Mouse (Mus musculus) kidney, postnatal 25 days (tissue): ENCODE data around the gene Dppa3.
"Not testable (repeated sequence)": the region's sequence is repeated elsewhere in the genome, so short reads cannot be mapped to it uniquely, and the experiment has no call there.

Experiments
- DNase-seq, 2 experiments: peaks; one replicate each; pipeline ENCODE4 v3.0.0; 2021; ENCODE audit warnings: mixed read lengths in 2 of 2

Gene Dppa3

GRCm38 (mm10) chr6:122612426-122612825 lies 13.8 kb upstream of the Dppa3 start:
- no peak for DNase-seq

- peak in 1 of 2 experiments; percentile 53 for DNase-seq
These were observed 12.2 kb upstream of the Dppa3 start for GRCm38 (mm10) chr6:122614047-122614446.

- DNase-seq, result no peak
These were observed 10.2 kb upstream of the Dppa3 start for GRCm38 (mm10) chr6:122616022-122616421.

- no peak for DNase-seq
These were observed 5.1 kb upstream of the Dppa3 start for GRCm38 (mm10) chr6:122621066-122621465.

GRCm38 (mm10) chr6:122624480-122624879 lies 1.7 kb upstream of the Dppa3 start:
- no peak for DNase-seq

- peak; percentile 84 to 86 for DNase-seq
These were observed 1.1 kb upstream of the Dppa3 start for GRCm38 (mm10) chr6:122625156-122625555.

GRCm38 (mm10) chr6:122627469-122628108 lies 1.4 kb downstream of the Dppa3 start:
- no peak for DNase-seq

- peak in 1 of 2 experiments; percentile 45 for DNase-seq
These were observed 7.2 kb downstream of the Dppa3 start for GRCm38 (mm10) chr6:122633411-122633810.

- no peak for DNase-seq
These were observed 9.1 kb downstream of the Dppa3 start for GRCm38 (mm10) chr6:122635315-122635714.

GRCm38 (mm10) chr6:122636666-122637065 lies 10.5 kb downstream of the Dppa3 start:
- DNase-seq, result peak; percentile 52 to 62

GRCm38 (mm10) chr6:122637566-122637965 lies 11.4 kb downstream of the Dppa3 start:
- DNase-seq, result peak in 1 of 2 experiments; percentile 57

- not testable (repeated sequence) for DNase-seq
These were observed 18.0 kb downstream of the Dppa3 start for GRCm38 (mm10) chr6:122644196-122644595.

GRCm38 (mm10) chr6:122649903-122650302 lies 23.7 kb downstream of the Dppa3 start:
- no peak for DNase-seq

- DNase-seq, result no peak
These were observed 24.3 kb downstream of the Dppa3 start for GRCm38 (mm10) chr6:122650398-122650980.

GRCm38 (mm10) chr6:122654301-122654700 lies 28.1 kb downstream of the Dppa3 start:
- DNase-seq, result no peak

- no peak for DNase-seq
These were observed 31.4 kb downstream of the Dppa3 start for GRCm38 (mm10) chr6:122657630-122658029.

GRCm38 (mm10) chr6:122659567-122659966 lies 33.4 kb downstream of the Dppa3 start:
- DNase-seq, result peak in 1 of 2 experiments; percentile 40

GRCm38 (mm10) chr6:122660601-122661379 lies 34.6 kb downstream of the Dppa3 start:
- DNase-seq, result peak in 1 of 2 experiments; percentile 50

- DNase-seq, result peak; percentile 87 to 89
These were observed 36.5 kb downstream of the Dppa3 start for GRCm38 (mm10) chr6:122662551-122663264.

GRCm38 (mm10) chr6:122663596-122664206 lies 37.5 kb downstream of the Dppa3 start:
- DNase-seq, result peak; percentile 24 to 51

GRCm38 (mm10) chr6:122665866-122666265 lies 39.7 kb downstream of the Dppa3 start:
- peak; percentile 49 to 52 for DNase-seq

- no peak for DNase-seq
These were observed 41.5 kb downstream of the Dppa3 start for GRCm38 (mm10) chr6:122667715-122668114.

- no peak for DNase-seq
These were observed 42.6 kb downstream of the Dppa3 start for GRCm38 (mm10) chr6:122668823-122669222.
